Mouse (Mus musculus) natural killer cell, adult 2 months (primary cell): ENCODE measurements around the gene Pex16.

Experiments used
- DNase-seq, 2 experiments: peaks; one replicate each; pipeline ENCODE4 v3.0.0; 2022; ENCODE audit warnings: low spot score in 2 of 2

Pex16 gene

DNA sequence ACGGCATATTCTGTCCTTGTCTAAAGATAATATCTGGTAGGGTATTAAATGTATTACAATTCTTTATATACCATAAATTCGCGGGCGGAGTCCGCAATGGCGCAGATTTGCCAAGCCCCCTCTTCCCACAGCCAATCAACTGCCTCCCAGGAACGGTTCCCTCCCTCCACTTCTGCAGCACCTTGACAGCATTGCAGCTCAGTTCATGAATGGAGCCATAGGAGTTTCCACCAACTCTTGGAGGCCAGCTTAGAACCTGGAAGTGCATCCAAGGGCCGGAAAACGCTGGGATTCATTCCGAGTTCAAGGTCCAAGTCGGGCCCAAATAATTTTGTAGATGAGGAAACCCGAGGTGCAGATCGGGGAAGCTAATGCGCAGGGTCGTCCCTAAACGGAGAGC is at the start of gene Pex16, which contains the start of gene Large2:
Gene Pex16, plus strand, starts transcription at position 163 of the 400 bp plus-strand sequence.
Gene Large2, minus strand, starts transcription at position 356 of the 400 bp plus-strand sequence.
- DNase-seq, result peak; percentile 25 to 35

DNA sequence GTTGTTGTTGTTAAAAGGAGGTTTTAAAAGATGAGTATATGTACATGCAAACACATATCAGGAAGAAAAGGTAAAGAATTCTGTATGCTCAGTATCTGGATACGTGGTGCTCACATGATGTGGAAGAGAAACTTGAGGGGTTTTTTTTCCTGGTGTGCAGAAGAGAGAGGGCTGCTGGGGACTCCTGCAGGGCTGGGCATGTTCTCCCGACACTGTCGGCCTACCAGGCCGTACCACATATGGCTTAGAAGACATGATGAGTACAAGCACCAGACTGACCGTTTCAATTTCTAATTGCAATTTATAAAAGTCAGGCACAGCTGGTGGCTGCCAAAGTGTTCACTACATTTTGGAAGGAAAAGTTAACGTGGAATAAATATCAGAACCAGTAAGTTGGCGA is 48.8 kb upstream of the Pex16 start:
- DNase-seq, result no peak

DNA sequence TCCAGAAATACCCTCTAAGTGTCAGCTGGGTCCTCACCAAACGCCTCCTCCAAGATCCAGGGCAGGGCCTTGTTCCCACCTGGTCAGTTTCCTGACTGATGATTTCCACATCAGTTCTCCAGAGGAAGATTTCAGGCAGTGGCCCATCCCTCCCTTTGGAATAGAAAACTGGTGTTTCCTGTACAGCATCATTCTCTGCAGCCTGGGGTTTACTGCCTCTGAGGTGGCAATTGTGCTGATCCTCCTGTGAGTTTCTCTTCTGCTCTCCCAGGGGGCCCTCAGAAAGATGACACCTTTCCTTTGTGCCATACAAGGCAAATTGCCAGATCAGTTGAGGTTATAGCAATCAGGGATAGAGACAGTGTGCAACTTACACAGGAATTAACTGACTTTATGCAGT is 48.3 kb upstream of the Pex16 start:
- no peak for DNase-seq

DNA sequence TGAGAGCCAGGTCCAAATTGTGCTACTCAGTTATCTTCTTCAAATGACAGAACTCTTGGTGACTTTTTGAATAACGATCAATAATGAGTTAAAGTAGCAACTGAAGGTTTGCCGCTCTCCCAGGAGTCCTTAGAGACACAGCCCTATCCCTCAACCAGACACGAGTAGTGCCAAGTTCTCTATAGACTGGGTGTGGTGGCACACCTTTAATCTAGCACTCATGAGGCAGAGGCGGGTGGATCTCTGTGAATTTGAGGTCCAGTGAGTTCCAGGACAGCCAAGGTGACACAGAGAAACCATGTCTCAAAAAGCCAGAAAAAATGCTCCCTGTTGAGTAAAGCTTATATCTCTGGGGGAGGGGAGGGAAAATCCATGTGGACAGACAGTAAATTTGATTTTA is 46.9 kb upstream of the Pex16 start:
- DNase-seq, result no peak

DNA sequence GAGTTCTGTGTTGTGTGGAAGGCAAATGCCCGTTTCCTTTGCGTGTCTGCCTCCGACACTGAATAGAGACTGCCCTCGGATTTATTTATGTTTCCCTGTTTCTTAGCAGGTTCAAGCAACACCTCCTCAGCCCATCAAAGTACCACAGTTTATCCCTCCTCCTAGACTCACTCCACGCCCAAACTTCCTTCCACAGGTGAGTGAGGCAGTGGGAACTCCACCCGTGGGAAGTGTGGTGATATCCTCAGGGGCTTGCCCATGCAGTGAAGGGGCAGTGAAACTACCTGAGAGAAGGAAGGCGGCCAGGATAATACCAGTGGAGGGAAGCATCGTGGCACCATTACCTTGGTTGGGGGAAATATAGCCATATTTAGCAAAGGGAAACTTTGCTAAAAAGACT is 46.3 kb upstream of the Pex16 start:
- no peak for DNase-seq

DNA sequence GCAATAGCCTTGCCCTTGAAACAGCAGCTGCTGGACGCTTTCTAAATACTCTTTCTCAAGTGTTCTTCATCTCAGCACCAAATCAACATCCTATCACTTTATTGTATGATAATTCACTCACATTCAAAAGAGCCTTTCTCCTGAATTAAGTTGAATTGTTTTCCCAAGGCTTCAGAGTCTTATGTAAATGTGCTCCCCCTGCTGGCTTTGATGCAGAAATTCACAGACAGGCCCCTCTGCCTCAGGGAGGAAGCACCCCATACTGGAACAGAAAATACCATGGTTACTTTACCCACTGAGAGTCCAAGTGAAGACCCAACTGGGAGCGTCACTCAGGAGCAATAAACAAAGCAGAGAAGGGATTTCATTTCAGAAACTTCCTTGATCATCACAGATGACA is 43.6 kb upstream of the Pex16 start:
- peak in 1 of 2 experiments; percentile 19 for DNase-seq

DNA sequence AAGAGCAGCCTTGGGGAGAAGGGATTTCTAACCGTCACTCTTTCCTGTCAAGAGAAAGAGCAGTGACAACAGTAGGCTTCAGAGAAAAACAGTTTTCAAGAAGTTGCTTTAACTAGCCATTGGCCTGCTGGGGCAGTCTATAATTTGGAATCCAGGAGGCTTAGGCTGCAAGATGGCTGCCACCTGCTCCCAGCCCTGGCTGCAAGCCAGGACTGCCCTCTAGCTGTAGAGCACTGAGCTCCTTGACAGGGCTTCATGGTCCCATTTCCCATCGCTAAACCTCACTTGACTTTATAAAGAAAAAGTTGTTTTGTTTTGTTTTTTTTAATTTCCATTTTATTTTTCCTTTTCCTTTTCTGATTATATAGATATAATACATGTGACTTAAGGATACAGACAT is 43.1 kb upstream of the Pex16 start:
- DNase-seq, result no peak

DNA sequence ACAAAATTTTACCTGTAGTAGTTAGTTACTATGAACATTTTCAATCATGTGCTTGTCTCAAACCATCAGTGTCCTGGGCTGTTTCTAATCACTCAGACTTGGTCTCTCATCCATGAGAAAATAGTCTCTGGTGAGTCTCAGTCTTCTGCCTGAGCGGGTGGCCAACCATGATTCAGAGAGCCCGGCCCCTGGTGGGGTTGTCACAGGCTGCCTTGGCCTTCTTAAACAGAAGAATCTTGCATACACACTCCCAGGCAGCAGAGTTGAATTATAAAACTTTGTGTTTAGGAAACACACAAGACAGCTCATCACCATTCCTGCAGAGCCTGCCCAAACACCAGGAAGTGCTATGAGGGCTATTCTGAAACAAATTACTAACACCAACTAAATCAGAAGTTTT is 42.6 kb upstream of the Pex16 start:
- no peak for DNase-seq

DNA sequence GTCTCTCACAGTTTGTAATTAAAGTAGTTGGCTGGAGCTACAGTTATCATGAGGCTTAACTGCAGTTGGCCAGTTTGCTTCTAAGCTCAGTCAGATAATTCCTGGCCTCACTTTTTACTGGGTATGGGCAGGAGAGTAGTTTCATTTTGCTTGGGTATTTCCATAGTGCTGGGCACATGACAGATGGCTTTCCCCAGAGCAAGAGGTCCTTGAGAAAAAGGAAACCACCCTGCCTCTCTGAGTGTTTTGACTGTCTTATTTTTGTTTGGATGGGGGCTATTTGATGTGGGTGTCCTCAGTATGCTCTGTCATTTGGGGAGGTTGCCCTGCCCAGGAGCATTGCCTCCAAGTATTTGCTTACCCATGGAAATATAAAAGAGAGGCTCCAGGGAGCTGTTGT is 32.1 kb upstream of the Pex16 start:
- no peak for DNase-seq

DNA sequence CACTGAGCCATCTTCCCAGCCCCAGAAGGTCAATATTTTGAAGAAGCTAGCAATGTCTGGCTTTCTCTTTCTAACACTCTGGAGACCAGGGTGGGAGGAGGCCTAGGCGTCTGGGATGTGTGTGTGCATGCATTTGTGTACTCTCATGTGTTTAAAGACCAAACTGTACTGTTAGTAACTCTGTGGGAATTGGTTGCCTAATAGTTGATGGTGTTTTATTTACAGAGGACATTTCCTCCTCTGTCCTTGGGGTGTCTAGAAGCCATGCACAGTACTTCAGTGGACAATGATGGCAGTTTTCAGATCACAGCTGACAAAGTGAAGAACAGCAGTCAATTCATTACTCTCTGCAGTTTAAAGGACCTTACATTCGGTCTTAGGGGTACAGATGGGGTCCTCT is 27.3 kb upstream of the Pex16 start:
- no peak for DNase-seq

DNA sequence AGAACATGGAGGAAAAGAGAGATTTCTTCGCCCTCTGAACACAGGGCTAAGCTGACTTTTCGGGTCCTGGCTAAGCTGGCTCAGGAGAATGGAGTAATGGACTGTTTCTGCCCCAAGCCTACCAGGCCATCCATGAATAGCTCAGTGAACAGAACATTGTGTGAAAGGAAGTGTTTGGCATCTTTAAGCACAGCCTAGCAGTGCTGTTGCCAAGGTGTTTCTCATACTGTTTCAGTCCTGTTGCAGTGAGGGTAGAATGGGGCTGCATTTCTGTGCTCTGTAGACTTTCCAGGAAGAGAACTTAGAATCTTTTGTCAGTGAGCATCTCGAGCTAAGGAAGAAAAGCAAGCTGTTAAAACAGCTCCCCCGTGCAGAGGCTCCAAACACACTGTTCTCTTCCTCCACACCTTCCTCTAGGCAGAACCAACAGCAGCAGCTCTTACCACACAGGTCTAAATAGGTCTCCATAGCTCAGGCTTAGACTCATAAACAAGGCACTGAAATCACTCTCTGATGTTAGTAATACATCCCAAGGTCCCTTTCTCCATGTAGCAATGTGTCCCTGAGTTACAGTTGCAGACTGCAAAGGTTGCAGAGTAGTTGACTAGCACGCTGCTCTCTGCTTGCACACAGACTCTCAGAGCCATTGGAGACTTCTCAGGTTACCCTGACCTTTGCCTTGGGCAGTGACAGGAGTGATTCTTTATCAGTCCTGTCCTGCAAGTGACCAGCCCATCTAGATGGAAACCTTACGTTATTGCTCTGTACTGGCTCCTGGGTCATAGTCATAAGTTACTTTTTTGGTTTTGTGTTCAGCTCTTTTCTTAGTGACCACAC is 24.7 kb upstream of the Pex16 start:
- DNase-seq, result no peak

DNA sequence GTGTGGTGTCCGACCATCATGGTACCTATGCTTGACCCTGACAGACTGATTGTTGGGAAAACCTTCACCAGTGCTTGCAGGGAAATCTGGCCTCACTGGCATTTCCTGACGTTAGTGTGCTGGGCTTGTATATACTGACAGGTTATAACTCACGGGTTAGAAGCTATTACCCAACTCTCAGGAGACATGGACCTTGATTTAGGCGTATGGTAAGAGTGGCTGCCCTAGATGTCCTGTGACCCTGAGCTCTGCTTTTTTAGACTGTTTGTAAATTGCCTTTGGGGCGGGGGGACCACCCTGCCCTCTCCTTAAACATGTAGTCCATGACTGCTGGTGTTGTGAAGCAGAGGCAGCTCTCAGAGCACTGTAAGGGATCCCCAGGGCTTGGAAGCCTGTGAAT is 23.8 kb upstream of the Pex16 start:
- no peak for DNase-seq

DNA sequence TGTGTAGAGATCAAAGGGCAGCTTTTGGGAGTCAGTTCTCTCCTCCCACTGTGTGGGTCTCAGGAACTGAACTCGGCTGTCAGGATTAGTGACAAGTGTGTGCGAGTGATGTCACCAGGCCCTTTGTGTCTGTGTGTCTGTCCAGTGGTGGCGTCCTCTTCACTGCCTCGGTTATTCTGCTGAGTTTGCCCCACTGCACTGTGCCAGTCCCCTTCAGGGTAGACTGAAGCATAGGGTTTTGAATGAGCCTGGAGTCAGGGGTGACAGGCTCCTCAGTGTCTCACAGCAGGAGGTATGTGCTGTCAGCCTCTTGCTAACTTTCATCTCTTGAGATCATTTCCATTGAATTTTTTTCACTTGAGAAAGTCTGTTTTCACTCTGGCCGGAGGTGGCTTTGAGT is 21.1 kb upstream of the Pex16 start:
- DNase-seq, result no peak

DNA sequence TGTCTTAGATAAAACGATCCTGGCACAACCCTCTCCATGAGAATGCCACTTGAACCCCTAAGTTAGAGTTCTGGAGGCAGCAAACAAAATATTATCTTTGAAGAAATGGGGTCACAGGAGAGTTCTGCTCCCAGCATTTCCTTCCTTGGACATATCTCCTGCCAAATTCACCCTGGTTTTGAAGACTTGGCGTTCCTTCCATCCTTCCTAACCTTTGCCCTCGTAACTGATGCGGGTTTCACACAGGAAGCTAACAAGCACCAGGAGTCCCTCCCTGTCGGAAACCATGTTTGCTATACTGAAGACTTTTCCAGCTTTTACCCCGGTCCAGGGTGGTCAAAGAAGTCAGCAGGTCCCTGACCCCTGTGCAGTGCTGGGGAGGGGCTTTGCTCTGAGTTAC is 20.3 kb upstream of the Pex16 start:
- DNase-seq, result no peak

DNA sequence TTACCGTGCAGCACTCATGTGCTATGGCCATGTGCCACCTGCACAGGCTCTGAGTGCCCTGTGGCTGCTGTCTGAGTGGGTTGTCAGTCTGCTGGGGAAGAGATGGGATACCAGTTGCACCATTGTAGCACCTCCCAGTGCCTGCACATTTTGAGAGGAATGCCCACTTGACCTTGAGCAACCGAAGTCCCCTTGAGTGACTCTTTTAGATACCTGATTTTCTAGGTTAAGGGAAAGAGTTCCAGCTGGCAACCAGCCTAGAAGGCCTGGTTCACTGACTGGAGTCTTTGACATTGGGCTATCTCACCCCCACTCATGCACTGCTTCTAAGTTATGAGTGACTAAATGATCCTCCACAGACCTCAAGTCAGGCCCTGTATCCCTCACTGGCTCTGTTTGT is 15.2 kb upstream of the Pex16 start:
- DNase-seq, result no peak

DNA sequence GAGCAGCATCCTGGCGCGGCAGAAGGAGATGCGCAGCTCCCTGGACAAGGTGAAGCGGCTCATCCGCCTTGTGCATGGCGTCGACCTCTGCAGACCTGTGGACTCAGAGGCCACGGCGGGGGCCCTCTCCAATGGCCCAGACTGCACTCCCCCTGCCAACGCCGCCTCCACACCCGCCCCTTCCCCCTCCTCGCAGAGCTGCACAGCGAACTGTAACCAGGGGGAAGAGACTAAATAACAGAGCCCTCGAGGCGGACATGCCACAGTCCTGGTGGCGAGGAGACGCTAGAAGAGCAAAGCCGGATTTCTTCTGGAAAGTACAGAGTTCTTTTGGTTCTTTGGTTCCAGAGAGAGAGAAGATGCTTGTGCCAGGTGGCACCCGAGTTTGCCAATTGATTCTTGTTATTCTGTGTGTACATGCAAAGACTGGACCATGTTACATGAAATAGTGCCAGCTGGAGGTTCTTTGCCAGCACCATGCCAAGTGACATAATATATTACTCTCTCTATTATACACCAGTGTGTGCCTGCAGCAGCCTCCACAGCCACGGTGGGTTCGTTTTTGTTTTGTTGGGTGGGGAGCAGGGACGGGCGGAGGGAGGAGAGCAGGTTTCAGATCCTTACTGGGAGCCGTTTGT is 14.2 kb upstream of the Pex16 start:
- DNase-seq, result no peak

DNA sequence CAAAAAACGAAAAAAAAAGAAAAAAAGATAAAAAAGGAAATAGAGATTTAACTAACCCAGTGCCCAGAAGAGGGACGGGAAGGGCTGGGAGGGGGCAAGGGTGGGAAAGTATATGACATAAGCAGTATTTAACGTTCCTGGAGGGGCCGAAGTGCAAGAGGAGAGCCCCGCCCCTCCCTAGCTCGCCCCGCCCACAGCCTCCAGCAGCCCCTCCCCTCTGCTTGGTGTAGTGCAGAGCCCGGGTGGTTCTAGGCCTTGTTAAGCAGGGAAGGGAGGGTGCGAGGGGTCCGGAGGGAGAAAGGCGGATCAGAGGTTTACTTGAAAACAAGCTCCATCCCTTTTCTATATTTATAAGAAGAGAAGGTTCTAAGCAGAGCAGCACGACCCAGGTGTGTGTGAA is 13.6 kb upstream of the Pex16 start:
- DNase-seq, result no peak

DNA sequence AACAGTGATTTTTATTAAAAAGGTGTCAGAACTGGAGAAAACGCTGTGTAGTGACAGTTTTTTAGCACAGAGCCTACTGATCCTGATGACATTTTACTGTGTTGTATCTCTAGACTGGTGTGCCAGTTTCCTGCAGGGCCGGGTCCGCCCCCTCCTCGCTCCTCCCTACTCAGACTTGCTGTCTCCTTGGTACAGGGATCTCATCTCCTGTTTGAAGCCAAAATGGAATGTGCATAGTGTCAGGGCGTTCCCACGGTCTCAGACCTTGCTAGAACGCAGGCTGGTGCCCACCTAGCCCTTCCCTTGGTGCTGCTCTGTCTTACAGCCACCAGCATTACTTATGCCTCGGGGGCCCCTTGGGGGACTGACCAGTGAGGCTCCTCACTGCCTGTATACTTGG is 12.7 kb upstream of the Pex16 start:
- no peak for DNase-seq

DNA sequence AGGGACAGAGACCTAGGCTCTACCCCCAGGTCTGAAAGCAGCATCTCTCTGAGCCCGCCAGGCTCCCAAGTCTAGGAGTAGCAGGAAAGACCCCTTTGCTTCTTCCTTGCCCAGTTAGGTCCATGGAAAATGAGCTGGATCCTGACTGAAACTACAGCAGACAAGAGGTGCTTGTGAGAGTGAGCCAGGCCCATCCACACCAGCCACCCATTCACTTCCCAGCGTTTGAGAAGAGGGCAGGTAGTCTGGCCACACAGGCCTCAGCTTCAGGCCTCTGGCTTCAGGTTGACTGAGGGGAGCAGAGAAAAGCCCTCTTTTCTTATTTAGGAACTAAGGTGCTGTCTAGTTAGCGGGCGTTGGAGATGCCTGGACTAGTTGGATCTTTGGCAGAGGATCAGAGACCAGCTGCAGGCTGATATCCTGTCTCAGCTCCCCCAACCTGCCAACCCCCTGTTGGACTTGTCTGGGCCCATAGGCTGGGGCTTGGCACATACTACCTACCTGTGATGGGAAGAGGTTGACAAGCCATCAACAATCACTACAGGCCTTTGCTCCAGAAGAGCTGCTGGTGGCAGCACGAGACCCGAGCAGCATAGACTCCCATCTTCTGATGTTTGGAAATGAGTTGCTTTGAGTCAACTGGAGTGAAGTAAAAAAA is 11.8 kb upstream of the Pex16 start:
- no peak for DNase-seq

DNA sequence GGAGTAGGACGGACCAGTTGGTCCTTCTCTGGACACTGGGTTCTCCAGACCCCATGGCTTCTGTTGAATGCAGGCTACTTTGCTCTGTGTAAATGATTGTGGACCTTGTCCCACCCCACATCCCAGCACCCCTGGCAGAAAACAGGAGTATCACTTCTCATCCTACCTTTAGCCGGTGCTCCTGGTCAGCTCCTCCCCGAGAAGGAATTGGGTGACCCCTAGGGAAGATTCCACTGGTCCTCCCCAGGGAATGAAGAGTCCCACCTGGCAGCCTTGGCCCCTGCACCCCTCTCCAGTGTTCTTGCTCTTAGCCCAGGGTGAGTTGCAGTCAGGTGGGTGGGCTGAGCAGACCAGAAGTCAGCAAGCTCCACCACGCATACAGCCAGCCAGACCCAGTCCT is 10.4 kb upstream of the Pex16 start:
- no peak for DNase-seq

DNA sequence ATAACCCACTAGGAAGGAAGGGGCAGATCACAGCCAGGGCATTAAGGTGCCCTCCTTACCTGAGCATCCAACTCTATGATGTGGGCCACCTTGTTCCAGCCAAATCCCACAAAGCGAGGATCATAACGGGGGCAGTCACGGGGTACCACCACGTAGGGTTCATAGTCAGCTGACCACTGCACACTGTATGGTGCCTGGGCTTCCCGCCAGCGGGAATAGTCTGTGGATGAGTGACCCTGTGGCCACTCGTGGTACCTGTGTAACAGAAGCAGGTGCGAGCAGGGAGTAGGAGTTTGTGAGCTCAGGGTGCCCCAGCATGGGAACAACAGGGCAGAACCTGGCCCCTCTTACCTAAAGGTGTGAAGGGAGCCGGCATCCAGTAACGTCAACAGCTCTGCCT is 8.9 kb upstream of the Pex16 start:
- DNase-seq, result no peak

DNA sequence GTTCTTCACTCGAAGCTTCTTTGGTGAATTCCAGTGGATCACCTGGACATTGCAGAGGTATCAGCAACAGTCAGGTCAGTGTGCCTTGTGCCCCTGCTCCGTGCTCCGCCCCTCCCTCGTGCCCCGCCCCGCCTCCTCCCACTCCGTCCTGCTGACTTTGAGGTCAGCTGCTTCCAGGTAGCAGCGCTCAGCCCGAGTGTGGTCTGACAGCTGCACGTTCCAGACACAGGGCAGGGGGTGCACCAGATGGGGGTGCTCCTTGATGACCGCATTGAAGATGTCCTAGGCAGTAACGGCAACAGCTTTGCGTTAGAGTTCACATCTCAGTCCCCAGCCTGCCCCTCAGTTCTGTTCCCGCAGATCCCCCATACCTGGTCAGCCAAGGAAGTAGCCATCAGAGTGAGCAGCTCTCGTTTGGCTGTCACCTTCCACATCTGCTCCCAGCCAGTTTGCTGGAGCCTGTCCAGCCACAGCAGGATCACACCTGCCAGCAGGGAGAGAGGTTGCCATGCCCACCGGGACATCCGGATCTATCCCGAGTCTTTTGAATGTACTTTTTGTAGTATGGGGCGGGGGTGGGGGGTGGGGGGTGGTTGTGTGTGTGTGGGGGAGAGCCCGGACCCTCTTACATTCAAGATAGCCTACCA is 7.0 kb upstream of the Pex16 start:
- no peak for DNase-seq

DNA sequence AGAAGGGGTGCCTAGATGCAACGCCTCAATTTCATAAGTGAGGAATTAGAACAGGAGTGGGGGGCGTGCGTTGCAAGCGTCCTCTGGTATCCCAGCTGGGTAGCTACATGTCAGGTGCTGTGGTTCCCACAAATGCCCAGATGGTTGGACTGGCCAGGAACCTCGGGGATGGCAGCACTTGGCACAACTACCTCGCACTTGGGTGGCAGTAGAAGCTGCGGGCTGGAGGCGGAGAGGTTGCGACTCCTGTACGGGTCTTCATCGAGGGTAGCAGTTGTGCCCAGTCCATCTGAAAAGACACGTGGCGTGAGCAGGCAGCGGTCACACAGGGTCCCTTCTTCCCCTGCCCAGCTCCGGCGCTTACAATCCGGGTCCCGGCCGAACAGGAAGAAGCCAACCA is 4.1 kb upstream of the Pex16 start:
- DNase-seq, result no peak
